Mouse (Mus musculus): ENCODE results near the gene Arhgap10. TPM values are rescaled to one million over a fixed set of nuclear protein-coding genes. Genes with fewer than 3 reads are reported as not detected.
A peak's percentile ranks its signal among the peaks of the same experiment; 100 is the strongest.

Gene Arhgap10
- total and polyA plus RNA-seq, 2 experiments from 2014 or later, result 2.3 to 5.4 TPM

- Histone ChIP-seq H3K27me3 (ENCODE audit: insufficient read depth, low read length) (no peaks in the 10 kb centered on the region), H3K27ac (ENCODE audit: low read depth, low read length) (no peak overlapping the region), H3K36me3 (ENCODE audit: insufficient read depth, low read length) (no peaks in the 10 kb centered on the region), H3K4me3 (ENCODE audit: low read depth, low read length) (no peak overlapping the region), H3K9me3 (ENCODE audit: low read length) (no peaks in the 10 kb centered on the region), H3K4me1 (ENCODE audit: insufficient read depth, low read length) (no peaks in the 10 kb centered on the region), H3K4me2 (ENCODE audit: low read depth, low read length, poor library complexity, severe bottlenecking) (no peak overlapping the region), H3K9ac (replicated peaks; ENCODE audit: low read length, poor library complexity, severe bottlenecking) (no peak overlapping the region)
- TF ChIP-seq CTCF (IDR thresholded peaks at IDR 0.05), result no peak
- DNase-seq (ENCODE audit: low spot score), result no peak
- no peak for ATAC-seq (ENCODE audit: low FRiP score)
- 49% methylated on average over 9 of the region's 9 CpGs for WGBS
These were observed 176.4 kb downstream of the Arhgap10 start for GRCm38 (mm10) chr8:77341329-77341728.

- 41% methylated on average over 6 of the region's 6 CpGs for WGBS
- no peak overlapping the region for H3K4me2 ChIP-seq (ENCODE audit: low read depth, low read length, poor library complexity, severe bottlenecking)
- no peak for TF ChIP-seq CTCF (IDR thresholded peaks at IDR 0.05)
- no peak for DNase-seq (ENCODE audit: low spot score)
- no peak overlapping the region for H3K9ac ChIP-seq (replicated peaks; ENCODE audit: low read length, poor library complexity, severe bottlenecking)
- no peaks in the 10 kb centered on the region for H3K36me3 ChIP-seq (ENCODE audit: insufficient read depth, low read length)
- H3K27me3 ChIP-seq (ENCODE audit: insufficient read depth, low read length), result no peaks in the 10 kb centered on the region
- no peak overlapping the region for H3K27ac ChIP-seq (ENCODE audit: low read depth, low read length)
- no peaks in the 10 kb centered on the region for H3K4me1 ChIP-seq (ENCODE audit: insufficient read depth, low read length)
- H3K4me3 ChIP-seq (ENCODE audit: low read depth, low read length), result no peak overlapping the region
- no peak for ATAC-seq (ENCODE audit: low FRiP score)
- H3K9me3 ChIP-seq (ENCODE audit: low read length), result no peaks in the 10 kb centered on the region
These were observed 177.6 kb downstream of the Arhgap10 start for GRCm38 (mm10) chr8:77340046-77340747.

- H3K4me2 ChIP-seq (ENCODE audit: low read depth, low read length, poor library complexity, severe bottlenecking), result no peak overlapping the region
- H3K27ac ChIP-seq (ENCODE audit: low read depth, low read length), result no peak overlapping the region
- H3K36me3 ChIP-seq (ENCODE audit: insufficient read depth, low read length), result no peaks in the 10 kb centered on the region
- ATAC-seq (ENCODE audit: low FRiP score) (no peak), DNase-seq (ENCODE audit: low spot score) (no peak)
- no peak for TF ChIP-seq CTCF (IDR thresholded peaks at IDR 0.05)
- no peaks in the 10 kb centered on the region for H3K9me3 ChIP-seq (ENCODE audit: low read length)
- H3K27me3 ChIP-seq (ENCODE audit: insufficient read depth, low read length), result no peaks in the 10 kb centered on the region
- H3K4me1 ChIP-seq (ENCODE audit: insufficient read depth, low read length), result no peaks in the 10 kb centered on the region
- WGBS, result 78% methylated on average over 12 of the region's 12 CpGs
- H3K4me3 ChIP-seq (ENCODE audit: low read depth, low read length), result no peak overlapping the region
- no peak overlapping the region for H3K9ac ChIP-seq (replicated peaks; ENCODE audit: low read length, poor library complexity, severe bottlenecking)
These were observed 180.5 kb downstream of the Arhgap10 start for GRCm38 (mm10) chr8:77337272-77337671.

- Histone ChIP-seq H3K27ac (ENCODE audit: low read depth, low read length) (no peak overlapping the region), H3K4me3 (ENCODE audit: low read depth, low read length) (no peak overlapping the region), H3K36me3 (ENCODE audit: insufficient read depth, low read length) (no peaks in the 10 kb centered on the region), H3K9me3 (ENCODE audit: low read length) (no peaks in the 10 kb centered on the region), H3K4me2 (ENCODE audit: low read depth, low read length, poor library complexity, severe bottlenecking) (no peak overlapping the region), H3K4me1 (ENCODE audit: insufficient read depth, low read length) (no peaks in the 10 kb centered on the region), H3K27me3 (ENCODE audit: insufficient read depth, low read length) (no peaks in the 10 kb centered on the region), H3K9ac (replicated peaks; ENCODE audit: low read length, poor library complexity, severe bottlenecking) (no peak overlapping the region)
- DNase-seq (ENCODE audit: low spot score) (no peak), ATAC-seq (ENCODE audit: low FRiP score) (0 out of 2 replicates have a peak, but pooled peaks have one; percentile 38)
- TF ChIP-seq CTCF (IDR thresholded peaks at IDR 0.05), result no peak
- 89% methylated on average over 12 of the region's 12 CpGs for WGBS
These were observed 186.6 kb downstream of the Arhgap10 start for GRCm38 (mm10) chr8:77331180-77331579.

- no peaks in the 10 kb centered on the region for H3K36me3 ChIP-seq (ENCODE audit: insufficient read depth, low read length)
- ATAC-seq (ENCODE audit: low FRiP score) (no peak), DNase-seq (ENCODE audit: low spot score) (peak; percentile 15)
- TF ChIP-seq CTCF (IDR thresholded peaks at IDR 0.05), result no peak
- H3K4me2 ChIP-seq (ENCODE audit: low read depth, low read length, poor library complexity, severe bottlenecking), result no peak overlapping the region
- no peak overlapping the region for H3K27ac ChIP-seq (ENCODE audit: low read depth, low read length)
- H3K9me3 ChIP-seq (ENCODE audit: low read length), result no peaks in the 10 kb centered on the region
- H3K9ac ChIP-seq (replicated peaks; ENCODE audit: low read length, poor library complexity, severe bottlenecking), result no peak overlapping the region
- H3K27me3 ChIP-seq (ENCODE audit: insufficient read depth, low read length), result no peaks in the 10 kb centered on the region
- 49% methylated on average over 9 of the region's 9 CpGs for WGBS
- H3K4me1 ChIP-seq (ENCODE audit: insufficient read depth, low read length), result no peaks in the 10 kb centered on the region
- no peak overlapping the region for H3K4me3 ChIP-seq (ENCODE audit: low read depth, low read length)
These were observed 187.4 kb downstream of the Arhgap10 start for GRCm38 (mm10) chr8:77330304-77330703.

- Histone ChIP-seq H3K27ac (ENCODE audit: low read depth, low read length) (no peak overlapping the region), H3K27me3 (ENCODE audit: insufficient read depth, low read length) (no peaks in the 10 kb centered on the region), H3K4me3 (ENCODE audit: low read depth, low read length) (no peak overlapping the region), H3K9me3 (ENCODE audit: low read length) (no peaks in the 10 kb centered on the region), H3K4me1 (ENCODE audit: insufficient read depth, low read length) (no peaks in the 10 kb centered on the region), H3K9ac (replicated peaks; ENCODE audit: low read length, poor library complexity, severe bottlenecking) (no peak overlapping the region), H3K36me3 (ENCODE audit: insufficient read depth, low read length) (no peaks in the 10 kb centered on the region), H3K4me2 (ENCODE audit: low read depth, low read length, poor library complexity, severe bottlenecking) (no peak overlapping the region)
- TF ChIP-seq CTCF (IDR thresholded peaks at IDR 0.05), result no peak
- DNase-seq (ENCODE audit: low spot score) (no peak), ATAC-seq (ENCODE audit: low FRiP score) (no peak)
- WGBS, result 65% methylated on average over 4 of the region's 4 CpGs
These were observed 188.0 kb downstream of the Arhgap10 start for GRCm38 (mm10) chr8:77329783-77330182.
